Mouse (Mus musculus): ENCODE results near the gene Kcnh7.

- no peak for TF ChIP-seq POLR2A (IDR thresholded peaks at IDR 0.05; ENCODE audit: insufficient read depth, low read length)
- no peak for TF ChIP-seq CTCF (IDR thresholded peaks at IDR 0.05; ENCODE audit: low read depth, low read length)
Measured at GRCm38 (mm10) chr2:62654519-62655338, 529.4 kb downstream of the Kcnh7 start.
